Mouse (Mus musculus): Measurements from ENCODE around the gene 4921536K21Rik. TPM values are rescaled to one million over a fixed set of nuclear protein-coding genes. Genes with fewer than 3 reads are reported as not detected.
"Not testable (repeated sequence)": the region's sequence is repeated elsewhere in the genome, so short reads cannot be mapped to it uniquely, and the experiment has no call there.

Gene 4921536K21Rik
- polyA plus RNA-seq, 1 experiment from 2014 or later = not detected

DNA sequence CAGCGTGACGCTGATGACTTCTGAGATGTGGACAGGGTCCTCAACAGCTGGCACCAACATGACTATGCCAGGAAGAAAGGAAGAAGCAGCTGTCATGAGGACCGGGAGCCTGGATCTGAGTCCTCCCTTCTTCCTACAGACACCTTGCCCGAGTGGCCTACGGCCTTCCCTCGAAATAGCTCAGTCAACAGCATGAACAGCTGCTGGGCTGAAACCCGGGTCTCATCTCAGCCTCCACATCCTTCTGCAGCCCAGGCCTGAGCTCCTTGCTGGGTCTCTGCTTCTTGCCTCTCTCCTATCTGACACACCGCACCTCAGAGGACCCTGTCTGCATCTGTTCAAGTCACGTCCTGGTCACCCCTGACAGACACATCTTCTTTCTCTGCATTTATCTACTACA, 27.2 kb upstream of the 4921536K21Rik start:
- Histone ChIP-seq H3K27me3 (replicated peaks) (no peaks in the 10 kb centered on the region), H3K27ac (no peak overlapping the region), H3K36me3 (0 out of 2 replicates have a peak, but pooled peaks cover 9% of the 10 kb centered on the region), H3K4me2 (no peak overlapping the region), H3K4me1 (no peaks in the 10 kb centered on the region), H3K4me3 (no peak overlapping the region), H3K9me3 (replicated peaks) (no peaks in the 10 kb centered on the region), H3K9ac (no peak overlapping the region)
- ATAC-seq = no peak
- 82% methylated on average over 9 of the region's 9 CpGs for WGBS (ENCODE audit: insufficient replicate concordance)

DNA sequence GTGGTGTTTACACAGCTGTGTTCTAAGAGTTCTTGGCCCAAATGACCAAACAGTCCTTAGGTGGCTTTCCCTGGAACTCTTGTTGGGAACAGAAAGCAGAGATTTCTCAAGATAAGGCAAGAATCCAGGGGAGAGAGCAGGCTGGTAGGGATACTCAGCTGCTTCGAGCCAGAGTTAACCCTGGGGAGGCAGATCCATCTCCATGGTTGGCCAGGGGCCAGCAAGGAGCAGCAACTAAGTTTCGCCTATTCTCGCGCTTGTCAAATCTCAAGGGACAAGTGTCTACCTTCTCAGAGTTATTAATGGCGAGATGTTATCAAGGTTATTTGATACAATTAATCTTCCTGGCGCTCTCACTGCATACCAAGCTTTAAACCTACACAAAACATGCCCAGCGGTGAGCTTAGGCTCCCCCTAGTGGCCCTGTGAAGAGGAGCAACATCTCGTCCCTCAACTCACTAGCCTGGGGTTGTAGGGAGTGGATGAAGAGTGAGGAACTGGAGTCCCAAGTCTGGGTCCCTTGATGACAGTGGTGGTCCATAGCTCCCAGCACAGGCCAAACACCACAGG, 26.5 kb upstream of the 4921536K21Rik start:
- Histone ChIP-seq H3K27me3 (replicated peaks) (0 out of 2 replicates have a peak, but pooled peaks cover 2% of the 10 kb centered on the region), H3K9ac (no peak overlapping the region), H3K36me3 (0 out of 2 replicates have a peak, but pooled peaks cover 9% of the 10 kb centered on the region), H3K4me2 (no peak overlapping the region), H3K4me3 (no peak overlapping the region), H3K27ac (no peak overlapping the region), H3K4me1 (no peaks in the 10 kb centered on the region), H3K9me3 (replicated peaks) (no peaks in the 10 kb centered on the region)
- WGBS (ENCODE audit: insufficient replicate concordance) = 29% methylated on average over 8 of the region's 8 CpGs
- peak; percentile 58; the same call in 1 of the 2 replicates for ATAC-seq

DNA sequence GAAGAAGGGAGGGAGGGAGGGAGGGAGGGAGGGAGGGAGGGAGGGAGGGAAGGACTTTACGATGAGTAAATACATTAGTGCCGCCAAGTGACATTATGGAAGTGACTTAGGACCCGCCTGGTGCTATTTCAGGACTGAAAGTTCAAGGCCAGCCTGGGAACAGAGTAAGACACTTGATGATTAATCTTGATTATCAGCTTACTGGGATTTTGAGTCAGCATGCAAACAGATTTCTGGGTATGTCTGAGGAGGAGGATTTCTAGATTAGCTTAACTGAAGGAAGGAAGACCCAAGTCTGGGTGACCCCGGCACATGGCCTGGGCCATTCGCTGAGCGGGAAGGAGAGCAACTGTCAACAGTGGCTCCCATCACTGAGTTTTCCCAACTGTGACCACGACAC, 25.6 kb upstream of the 4921536K21Rik start:
- Histone ChIP-seq H3K4me2 (no peak overlapping the region), H3K9ac (no peak overlapping the region), H3K27ac (no peak overlapping the region), H3K4me3 (no peak overlapping the region), H3K27me3 (replicated peaks) (peaks cover 7% of the 10 kb centered on the region; the same call in 1 of the 2 replicates), H3K9me3 (replicated peaks) (no peaks in the 10 kb centered on the region), H3K4me1 (no peaks in the 10 kb centered on the region), H3K36me3 (0 out of 2 replicates have a peak, but pooled peaks cover 6% of the 10 kb centered on the region)
- ATAC-seq = no peak
- 73% methylated on average over 7 of the region's 7 CpGs for WGBS (ENCODE audit: insufficient replicate concordance)

DNA sequence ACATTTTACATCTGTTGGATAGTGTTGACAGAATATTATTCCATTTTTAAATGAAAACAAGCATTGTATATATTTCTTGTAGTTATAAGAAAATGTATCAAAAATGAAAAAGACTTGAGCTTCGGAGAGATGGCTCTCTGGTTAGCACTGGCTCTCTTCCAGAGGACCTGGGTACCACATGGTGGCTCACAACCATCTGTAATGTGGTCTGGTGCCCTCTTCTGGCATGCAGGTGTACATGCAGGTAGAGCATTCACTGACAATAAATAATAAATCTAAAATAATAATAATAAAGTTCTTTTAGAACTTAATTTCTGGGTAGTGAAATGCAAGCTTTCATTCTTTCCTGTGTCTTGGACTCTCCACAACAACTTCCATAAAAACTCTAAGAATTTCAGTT, 23.8 kb upstream of the 4921536K21Rik start:
- no peak overlapping the region for H3K4me2 ChIP-seq
- no peak overlapping the region for H3K4me3 ChIP-seq
- H3K4me1 ChIP-seq = peaks cover 8% of the 10 kb centered on the region
- no peaks in the 10 kb centered on the region for H3K9me3 ChIP-seq (replicated peaks)
- H3K9ac ChIP-seq = no peak overlapping the region
- no peak for ATAC-seq
- WGBS (ENCODE audit: insufficient replicate concordance) = 39% methylated on average over 1 of the region's 1 CpGs
- 0 out of 2 replicates have a peak, but pooled peaks cover 6% of the 10 kb centered on the region for H3K36me3 ChIP-seq
- H3K27ac ChIP-seq = no peak overlapping the region
- peaks cover 22% of the 10 kb centered on the region for H3K27me3 ChIP-seq (replicated peaks)

DNA sequence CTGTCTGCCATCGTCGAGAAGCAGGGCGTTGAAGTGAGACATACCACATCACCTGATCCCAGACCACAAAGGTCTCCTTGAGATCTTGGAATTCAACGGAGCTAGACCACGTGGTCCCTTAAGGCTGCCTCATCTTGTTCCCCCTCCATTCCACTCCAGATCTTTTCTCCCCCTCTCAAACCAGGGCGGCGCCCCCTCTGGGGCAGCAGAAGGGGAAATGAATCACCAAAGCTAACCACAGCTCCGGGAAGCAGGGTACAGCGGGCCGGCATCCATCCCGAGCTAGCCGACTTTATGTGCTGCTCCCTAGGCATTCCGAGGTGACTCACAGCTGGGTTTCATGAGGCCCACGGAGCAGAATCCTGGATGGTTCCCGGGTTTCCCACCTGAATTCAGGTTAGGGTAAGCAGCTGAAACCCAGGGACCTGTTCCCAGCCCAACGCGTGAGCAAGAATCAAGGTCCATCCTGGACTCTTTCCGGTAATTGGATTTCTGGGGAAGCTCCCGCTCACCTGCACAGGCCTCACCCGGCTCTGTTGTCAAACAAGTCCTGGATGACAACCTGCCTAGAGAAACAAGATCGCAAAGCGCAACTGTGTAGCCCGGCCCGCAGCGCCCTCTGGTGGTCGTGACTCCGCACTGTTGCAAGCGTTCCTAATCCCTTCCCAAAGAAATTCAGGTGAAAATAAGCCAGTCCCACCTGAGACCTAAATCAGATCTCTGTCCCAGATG, 19.4 kb upstream of the 4921536K21Rik start, which contains the start of gene Slc35e4:
Slc35e4 (minus strand) TSS at position 556 of the 732 bp plus-strand sequence.
- Histone ChIP-seq H3K27ac (peak within 1 kb of the TSS; percentile 32; the same call in 1 of the 2 replicates), H3K9ac (peak within 1 kb of the TSS; percentile 55; the same call in 1 of the 2 replicates), H3K4me2 (peak within 1 kb of the TSS; percentile 88), H3K27me3 (replicated peaks) (peaks cover 52% of the 10 kb centered on the region), H3K36me3 (no peaks in the 10 kb centered on the region), H3K9me3 (replicated peaks) (no peaks in the 10 kb centered on the region), H3K4me3 (peak within 1 kb of the TSS; percentile 57), H3K4me1 (peaks cover 22% of the 10 kb centered on the region)
- under 1% methylated on average over 27 of the region's 28 CpGs for WGBS (ENCODE audit: insufficient replicate concordance)
- ATAC-seq = peak; percentile 36

DNA sequence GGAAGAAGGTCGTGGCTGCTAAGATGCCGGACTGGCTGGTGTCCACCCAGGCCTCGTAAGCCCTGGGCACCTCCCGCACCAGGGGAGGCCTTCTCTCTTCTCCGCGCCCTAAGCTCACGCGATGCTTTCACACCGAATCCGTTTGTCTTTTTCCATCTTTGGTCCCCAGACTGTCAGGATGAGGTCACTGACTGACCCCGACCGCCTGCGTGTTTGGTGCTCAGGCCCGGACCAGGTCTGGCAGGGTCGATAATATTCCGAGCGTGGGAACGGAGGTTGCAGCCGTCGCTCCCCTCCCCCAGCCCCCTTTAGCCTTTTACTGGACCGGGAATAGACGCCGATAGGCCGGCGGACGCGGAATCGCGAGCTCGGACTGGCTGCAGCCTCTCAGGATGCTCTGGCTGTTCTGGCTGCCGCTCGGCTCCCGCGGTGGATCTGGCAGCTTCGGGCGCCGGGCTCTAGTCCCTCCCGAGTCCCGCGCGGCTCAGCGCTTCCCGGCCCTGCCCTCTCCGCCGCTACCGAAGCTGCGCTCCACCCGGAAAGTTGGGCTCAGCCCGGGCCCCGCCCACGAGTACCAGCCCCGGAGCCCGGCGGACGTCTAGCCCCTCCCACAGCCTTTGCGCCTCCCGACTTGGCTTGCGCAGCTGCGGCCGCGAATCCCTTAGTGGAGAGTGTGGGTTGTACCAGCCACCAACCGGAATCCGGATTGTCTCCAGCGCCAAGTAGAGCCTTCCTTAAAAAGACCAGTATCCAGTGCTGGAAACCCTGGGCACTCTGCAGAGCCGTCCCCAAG, 18.6 kb upstream of the 4921536K21Rik start:
- peak; percentile 82 for ATAC-seq
- under 1% methylated on average over 65 of the region's 65 CpGs for WGBS (ENCODE audit: insufficient replicate concordance)
- H3K9me3 ChIP-seq (replicated peaks) = no peaks in the 10 kb centered on the region
- peaks cover 52% of the 10 kb centered on the region for H3K27me3 ChIP-seq (replicated peaks)
- H3K36me3 ChIP-seq = no peaks in the 10 kb centered on the region
- peak overlapping the region; percentile 88 for H3K4me2 ChIP-seq
- peak overlapping the region; percentile 57 for H3K4me3 ChIP-seq
- H3K9ac ChIP-seq = peak overlapping the region; percentile 55; the same call in 1 of the 2 replicates
- peaks cover 22% of the 10 kb centered on the region for H3K4me1 ChIP-seq
- peak overlapping the region; percentile 32; the same call in 1 of the 2 replicates for H3K27ac ChIP-seq

DNA sequence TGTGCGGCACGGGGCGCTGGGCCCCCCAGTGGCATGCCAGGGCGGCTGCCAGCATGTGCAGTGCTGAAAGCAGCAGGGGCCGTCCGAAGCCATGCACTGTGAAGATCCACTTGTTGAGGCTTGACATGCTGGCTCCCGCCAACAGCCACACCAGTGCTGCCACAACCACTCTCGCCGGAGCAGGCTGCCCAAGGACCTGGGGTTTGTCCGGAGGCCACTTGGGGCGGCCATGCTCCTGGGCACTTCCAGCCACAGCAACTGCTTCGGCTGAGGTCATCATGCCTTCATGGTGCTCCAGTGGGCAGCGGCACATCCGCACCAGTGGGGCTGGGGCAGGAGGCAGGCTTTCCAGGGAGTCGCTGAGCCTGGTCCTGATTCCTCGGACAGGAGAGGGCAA, 18.0 kb upstream of the 4921536K21Rik start:
- H3K9me3 ChIP-seq (replicated peaks) = no peaks in the 10 kb centered on the region
- 9% methylated on average over 16 of the region's 16 CpGs for WGBS (ENCODE audit: insufficient replicate concordance)
- H3K4me3 ChIP-seq = peak overlapping the region; percentile 57
- no peak overlapping the region for H3K9ac ChIP-seq
- peak overlapping the region; percentile 88 for H3K4me2 ChIP-seq
- no peaks in the 10 kb centered on the region for H3K36me3 ChIP-seq
- no peak for ATAC-seq
- peaks cover 22% of the 10 kb centered on the region for H3K4me1 ChIP-seq
- peaks cover 52% of the 10 kb centered on the region for H3K27me3 ChIP-seq (replicated peaks)
- H3K27ac ChIP-seq = no peak overlapping the region

DNA sequence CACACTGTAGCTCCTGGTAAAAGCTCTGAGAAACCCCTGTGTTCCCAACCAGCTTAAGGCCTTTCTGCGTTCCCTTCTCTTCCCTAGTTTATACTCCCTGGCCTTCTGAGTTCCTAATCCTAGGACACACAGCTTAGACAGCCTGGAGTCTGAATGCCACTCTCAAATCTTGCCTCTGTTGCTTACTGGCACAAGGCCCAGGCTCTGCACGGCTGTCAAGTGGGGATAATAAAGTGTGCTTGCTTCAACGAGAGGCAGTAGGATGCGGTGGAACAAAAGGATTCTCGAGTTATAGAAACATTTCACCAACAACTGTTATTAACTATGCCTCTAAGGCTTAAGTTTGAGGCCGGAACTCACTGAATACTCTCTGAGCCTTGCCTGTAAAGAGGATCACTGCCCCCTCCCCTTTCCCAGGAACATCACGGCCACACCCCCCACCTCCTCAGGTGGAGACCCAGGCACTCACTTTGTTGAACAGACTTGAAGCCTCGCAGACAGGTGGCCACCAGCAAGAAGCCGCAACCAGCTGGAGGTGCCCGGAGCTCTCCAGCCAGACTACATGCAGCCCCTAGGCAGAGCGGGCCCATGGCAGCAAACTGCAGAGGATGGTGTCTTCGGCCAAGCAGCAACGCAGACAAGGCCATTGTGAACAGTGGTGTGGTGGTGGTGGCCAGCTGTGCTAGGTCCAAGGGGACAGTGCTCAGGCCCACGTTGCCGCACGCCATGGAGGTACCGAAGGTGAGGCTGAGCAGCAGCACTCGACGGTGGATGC, 17.4 kb upstream of the 4921536K21Rik start:
- H3K4me2 ChIP-seq = peak overlapping the region; percentile 88
- ATAC-seq = no peak
- no peaks in the 10 kb centered on the region for H3K9me3 ChIP-seq (replicated peaks)
- peaks cover 52% of the 10 kb centered on the region for H3K27me3 ChIP-seq (replicated peaks)
- H3K4me3 ChIP-seq = peak overlapping the region; percentile 57
- peaks cover 22% of the 10 kb centered on the region for H3K4me1 ChIP-seq
- no peak overlapping the region for H3K9ac ChIP-seq
- WGBS (ENCODE audit: insufficient replicate concordance) = 36% methylated on average over 19 of the region's 19 CpGs
- H3K36me3 ChIP-seq = no peaks in the 10 kb centered on the region
- H3K27ac ChIP-seq = no peak overlapping the region

DNA sequence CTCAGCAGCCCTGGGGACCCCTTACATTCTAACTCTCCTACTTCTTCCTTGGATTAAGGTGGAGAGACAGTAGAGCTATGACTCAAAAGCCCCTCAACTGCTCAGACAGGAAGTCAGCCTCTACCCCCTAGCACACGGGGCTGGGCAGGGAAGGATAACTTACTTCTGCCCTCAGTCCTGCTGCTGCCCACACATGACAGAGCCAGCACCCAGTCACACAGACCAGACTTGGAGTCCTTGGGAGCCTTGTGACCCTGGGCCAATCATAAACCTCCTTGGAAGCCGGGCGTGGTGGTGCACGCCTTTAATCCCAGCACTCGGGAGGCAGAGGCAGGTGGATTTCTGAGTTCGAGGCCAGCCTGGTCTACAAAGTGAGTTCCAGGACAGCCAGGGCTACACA, 16.5 kb upstream of the 4921536K21Rik start:
- ATAC-seq; H3K27ac ChIP-seq; H3K9ac ChIP-seq; H3K4me2 ChIP-seq; H3K36me3 ChIP-seq; H3K4me3 ChIP-seq; H3K9me3 ChIP-seq (replicated peaks): not testable (repeated sequence)
- Histone ChIP-seq H3K27me3 (replicated peaks) (peaks cover 51% of the 10 kb centered on the region), H3K4me1 (peaks cover 22% of the 10 kb centered on the region)
- 60% methylated on average over 6 of the region's 6 CpGs for WGBS (ENCODE audit: insufficient replicate concordance)

DNA sequence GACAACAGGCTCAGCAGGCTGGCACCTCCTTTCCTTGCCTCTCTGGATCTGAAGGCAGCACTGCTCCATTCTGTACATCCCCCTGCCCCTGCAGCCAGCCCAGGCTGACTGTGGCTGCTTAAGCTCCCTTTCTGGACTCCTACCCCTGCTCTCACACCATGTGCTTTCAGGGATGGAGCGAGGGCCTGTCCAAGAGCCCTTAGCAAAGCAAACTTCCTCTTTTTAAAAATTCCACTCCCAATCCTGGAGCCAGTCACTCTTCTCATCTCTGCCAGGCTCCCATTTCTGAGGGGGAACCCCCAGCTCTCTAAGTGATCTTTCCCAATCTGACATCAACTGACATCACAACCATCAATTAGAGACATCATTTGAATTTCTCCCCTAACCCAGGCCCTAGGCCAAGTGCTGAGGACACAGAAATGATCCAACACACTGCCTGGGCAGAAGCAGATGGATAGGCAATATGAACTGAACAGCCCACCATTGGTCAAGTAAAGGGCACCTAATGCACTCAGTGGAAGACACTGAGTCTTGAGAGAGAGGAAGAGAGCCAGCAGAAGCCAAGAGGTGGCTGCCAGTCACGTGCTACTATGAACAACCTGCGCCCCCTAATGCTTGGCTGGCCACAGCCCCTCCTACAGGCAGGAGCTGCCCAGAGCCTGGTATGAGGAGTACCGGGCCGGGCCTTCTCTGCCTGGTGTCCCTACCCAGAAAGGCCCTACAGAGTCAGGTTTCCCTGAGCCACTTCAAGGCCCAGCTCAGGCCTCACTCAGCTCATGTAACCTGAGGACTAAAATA, 15.8 kb upstream of the 4921536K21Rik start:
- Histone ChIP-seq H3K36me3 (no peaks in the 10 kb centered on the region), H3K27ac (no peak overlapping the region), H3K9ac (no peak overlapping the region), H3K27me3 (replicated peaks) (peaks cover 45% of the 10 kb centered on the region), H3K4me2 (no peak overlapping the region), H3K9me3 (replicated peaks) (no peaks in the 10 kb centered on the region), H3K4me1 (peaks cover 22% of the 10 kb centered on the region), H3K4me3 (no peak overlapping the region)
- WGBS (ENCODE audit: insufficient replicate concordance) = 43% methylated on average over 5 of the region's 5 CpGs
- no peak for ATAC-seq

DNA sequence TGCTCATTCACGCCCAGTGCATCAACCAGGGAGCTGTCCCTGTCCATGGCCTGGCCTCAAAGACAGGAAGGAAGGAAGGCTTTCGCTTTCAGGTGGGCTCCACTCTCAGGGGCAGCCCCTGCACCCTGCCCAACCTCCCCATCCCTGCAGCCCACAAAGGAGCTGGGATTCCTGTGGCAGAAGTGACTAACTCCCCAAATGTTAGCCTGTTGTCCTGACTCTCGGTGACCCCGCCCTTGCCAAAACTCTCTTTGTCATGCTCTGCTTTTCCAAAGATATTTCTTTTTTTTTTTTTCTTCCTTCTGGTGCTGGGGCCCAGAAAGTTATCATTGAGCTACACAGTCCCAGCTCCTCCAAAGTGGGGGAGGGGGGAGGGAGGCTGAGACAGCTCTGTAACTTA, 14.3 kb upstream of the 4921536K21Rik start:
- Histone ChIP-seq H3K27me3 (replicated peaks) (peaks cover 36% of the 10 kb centered on the region), H3K4me1 (peaks cover 19% of the 10 kb centered on the region), H3K4me2 (no peak overlapping the region), H3K36me3 (no peaks in the 10 kb centered on the region), H3K27ac (no peak overlapping the region), H3K9ac (no peak overlapping the region), H3K9me3 (replicated peaks) (no peaks in the 10 kb centered on the region), H3K4me3 (no peak overlapping the region)
- no peak for ATAC-seq
- WGBS (ENCODE audit: insufficient replicate concordance) = 61% methylated on average over 4 of the region's 4 CpGs
